Mouse (Mus musculus) kidney, embryonic 14.5 days (tissue): ENCODE measurements at regions not wholly inside any gene's neighbourhood (a gene's known extent, or its start where the extent isn't known, plus 50 kb on each side); places are given as distances from the start of the nearest gene placed in this dataset.

Source experiments
- ATAC-seq: fragments of 200-750 bp; cut with Nextera tagmentation; 2 replicates; pipeline ENCODE4 v1.8.0; 2017; ENCODE audit warnings: moderate number of reproducible peaks, mild to moderate bottlenecking, moderate TSS enrichment, moderate library complexity; ENCODE audit not compliant: low FRiP score, low TSS enrichment
- H3K27ac ChIP-seq: fragments of 300-500 bp; sonication (generic); 2 replicates; pipeline ENCODE4 v1.5.1; 2014; ENCODE audit warnings: low read depth, mild to moderate bottlenecking, low read length, moderate library complexity, mixed read lengths
- H3K27me3 ChIP-seq: fragments of 300-500 bp; sonication (generic); 2 replicates; pipeline ENCODE4 v1.6.1; 2014; ENCODE audit warnings: mild to moderate bottlenecking, low read length; ENCODE audit not compliant: control insufficient read depth, insufficient read depth
- H3K36me3 ChIP-seq: fragments of 300-500 bp; sonication (generic); 2 replicates; pipeline ENCODE4 v1.6.1; 2014; ENCODE audit warnings: low read length, mixed read lengths; ENCODE audit not compliant: control insufficient read depth, insufficient read depth
- H3K4me1 ChIP-seq: fragments of 300-500 bp; sonication (generic); 2 replicates; pipeline ENCODE4 v1.6.1; 2014; ENCODE audit warnings: low read length, mixed read lengths; ENCODE audit not compliant: control insufficient read depth, insufficient read depth
- H3K4me2 ChIP-seq: fragments of 300-500 bp; sonication (generic); replicated peaks from 2 replicates; pipeline ENCODE4 v1.6.1; 2014; ENCODE audit warnings: low read depth, mild to moderate bottlenecking, low read length
- H3K4me3 ChIP-seq: fragments of 300-500 bp; sonication (generic); 2 replicates; pipeline ENCODE4 v1.5.1; 2014; ENCODE audit warnings: mild to moderate bottlenecking, low read length
- H3K9ac ChIP-seq: fragments of 300-500 bp; sonication (generic); 2 replicates; pipeline ENCODE4 v1.6.1; 2014; ENCODE audit warnings: low read depth, mild to moderate bottlenecking, low read length, moderate library complexity
- H3K9me3 ChIP-seq: fragments of 300-500 bp; sonication (generic); 2 replicates; pipeline ENCODE4 v1.6.1; 2016; ENCODE audit warnings: low read length; ENCODE audit not compliant: control insufficient read depth
- WGBS: fragments of 180-500 bp; shearing (Covaris S2); extraction: QIAGEN DNeasy Blood & Tissue Kit; methylation state at CpG from one replicate; pipeline ENCODE4 v1.1.7; 2014; 5-methylcytosine and 5-hydroxymethylcytosine counted together

DNA sequence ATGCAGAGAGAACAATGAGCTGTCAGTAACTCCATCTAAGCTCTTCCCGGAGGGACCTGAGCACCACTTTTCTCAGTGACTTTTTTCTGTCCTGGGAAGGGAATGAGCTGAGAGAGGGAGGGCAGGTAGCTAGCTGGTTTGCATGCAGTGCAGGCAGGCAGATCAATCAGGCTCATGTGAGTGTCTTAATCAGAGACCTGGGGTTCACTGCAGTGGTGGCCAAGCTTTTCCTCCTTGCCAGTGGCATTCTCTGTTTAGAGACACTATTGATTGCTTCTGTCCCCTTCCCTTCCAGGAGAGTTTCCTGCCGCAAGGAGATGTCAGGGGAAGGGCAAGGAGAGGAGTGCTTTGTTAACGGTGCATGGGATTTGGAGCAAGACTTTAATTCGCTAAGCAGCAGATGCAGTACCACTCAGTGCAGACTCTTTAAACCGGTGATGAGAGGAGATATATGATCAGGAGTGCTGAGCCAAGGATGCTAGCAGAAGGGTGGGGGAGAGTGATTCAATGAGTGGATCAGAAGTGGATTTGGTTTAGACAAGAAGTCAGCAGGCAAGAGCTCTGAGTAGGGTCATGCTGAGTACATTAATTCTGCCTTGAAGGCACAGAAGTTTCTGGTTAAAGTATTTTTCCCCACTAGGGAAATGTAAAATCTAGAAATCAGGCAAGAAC, 535.4 kb upstream of the Sel1l start:
- Histone ChIP-seq H3K9me3 (no peaks in the 10 kb centered on the region), H3K9ac (no peak overlapping the region), H3K36me3 (no peaks in the 10 kb centered on the region), H3K27ac (no peak overlapping the region), H3K4me3 (no peak overlapping the region), H3K27me3 (no peaks in the 10 kb centered on the region), H3K4me1 (no peaks in the 10 kb centered on the region), H3K4me2 (no peak overlapping the region)
- no peak for ATAC-seq
- WGBS: 17% methylated on average over 5 of the region's 5 CpGs

DNA sequence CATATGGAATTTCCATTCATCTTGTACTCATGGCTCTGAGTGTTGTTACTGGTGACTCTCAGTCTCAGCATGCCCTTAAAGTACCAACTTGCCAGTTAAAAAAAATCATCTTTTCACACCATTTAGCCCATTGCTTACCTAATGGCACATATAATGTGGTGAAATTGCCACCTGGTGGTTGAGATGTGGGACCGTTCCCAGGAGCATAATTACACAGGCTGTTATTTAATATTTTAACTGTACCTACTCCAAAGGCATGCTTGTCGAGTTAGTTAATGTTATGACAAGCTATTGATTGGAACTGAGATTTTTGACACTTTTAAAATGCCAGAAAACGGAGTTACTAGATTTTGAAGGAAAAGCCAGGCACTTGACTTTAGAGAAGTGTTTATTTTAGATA, 530.2 kb upstream of the Sel1l start:
- no peak overlapping the region for H3K4me2 ChIP-seq
- no peaks in the 10 kb centered on the region for H3K36me3 ChIP-seq
- WGBS: 67% methylated on average over 3 of the region's 3 CpGs
- no peak overlapping the region for H3K4me3 ChIP-seq
- H3K27me3 ChIP-seq: no peaks in the 10 kb centered on the region
- no peaks in the 10 kb centered on the region for H3K4me1 ChIP-seq
- no peak for ATAC-seq
- no peaks in the 10 kb centered on the region for H3K9me3 ChIP-seq
- H3K27ac ChIP-seq: no peak overlapping the region
- no peak overlapping the region for H3K9ac ChIP-seq

DNA sequence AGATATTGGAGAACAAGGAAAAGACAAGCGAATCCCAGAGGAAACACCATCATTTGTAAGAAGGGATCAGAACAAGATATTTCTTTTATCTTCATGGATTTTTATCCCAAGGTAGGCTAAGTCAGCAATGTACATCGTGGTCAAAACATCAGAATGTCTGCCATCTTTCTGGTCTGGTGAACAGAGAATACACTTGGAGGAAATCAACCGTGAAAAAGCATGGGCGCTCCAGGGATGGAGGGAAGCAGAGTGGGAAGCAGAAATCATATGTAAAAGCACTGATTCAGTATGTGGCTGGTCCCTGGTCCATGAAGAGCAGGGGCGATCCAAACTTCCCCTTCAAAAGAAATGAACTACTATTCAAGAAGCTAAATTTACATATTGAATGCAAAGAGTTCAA, 517.0 kb upstream of the Sel1l start:
- no peaks in the 10 kb centered on the region for H3K36me3 ChIP-seq
- H3K4me1 ChIP-seq: no peaks in the 10 kb centered on the region
- no peak overlapping the region for H3K9ac ChIP-seq
- H3K4me3 ChIP-seq: no peak overlapping the region
- no peak for ATAC-seq
- no peak overlapping the region for H3K4me2 ChIP-seq
- 67% methylated on average over 5 of the region's 5 CpGs for WGBS
- H3K9me3 ChIP-seq: no peaks in the 10 kb centered on the region
- H3K27me3 ChIP-seq: no peaks in the 10 kb centered on the region
- H3K27ac ChIP-seq: no peak overlapping the region

DNA sequence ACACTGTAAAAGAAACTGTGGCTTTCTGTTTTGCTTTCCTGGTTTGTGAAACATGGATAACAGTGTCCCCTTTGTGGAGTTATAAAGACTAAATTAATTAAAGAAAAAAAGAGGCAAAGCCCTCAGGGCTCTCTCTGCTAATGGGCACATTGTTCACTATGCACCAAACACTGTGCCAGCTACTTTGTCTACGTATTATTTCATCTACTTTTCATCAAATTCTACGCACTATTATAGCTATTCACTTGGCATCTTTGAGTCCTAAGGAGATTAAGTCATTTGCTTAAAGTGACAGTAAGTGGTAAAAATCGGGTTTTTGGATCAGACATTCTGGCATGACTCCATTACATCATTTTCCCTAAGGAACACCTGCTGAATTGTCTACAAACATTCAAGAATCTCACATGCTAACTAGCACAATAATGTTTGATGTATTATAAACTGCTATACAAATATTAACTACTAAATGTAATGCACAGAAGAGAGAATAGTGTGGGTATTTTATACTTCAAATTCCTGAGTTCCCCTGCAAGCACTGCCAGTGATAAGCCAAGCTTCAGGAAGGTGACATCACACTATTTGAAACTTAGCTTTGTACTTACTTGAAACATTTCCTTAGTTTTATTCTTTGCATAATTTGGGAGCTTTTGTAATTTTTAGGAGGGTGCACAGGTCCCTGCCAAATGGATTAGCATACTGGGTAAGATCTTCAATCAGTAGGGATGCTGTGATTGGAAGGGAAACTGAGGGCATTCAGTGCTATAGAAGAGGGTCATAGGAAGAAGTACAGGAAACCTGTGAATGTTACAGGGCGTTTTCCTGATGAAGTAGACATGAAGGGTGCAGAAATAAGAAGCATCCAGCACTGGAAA, 504.7 kb upstream of the Sel1l start:
- no peaks in the 10 kb centered on the region for H3K27me3 ChIP-seq
- H3K9me3 ChIP-seq: no peaks in the 10 kb centered on the region
- H3K4me3 ChIP-seq: no peak overlapping the region
- WGBS: 73% methylated on average over 4 of the region's 4 CpGs
- H3K27ac ChIP-seq: no peak overlapping the region
- no peaks in the 10 kb centered on the region for H3K4me1 ChIP-seq
- H3K36me3 ChIP-seq: no peaks in the 10 kb centered on the region
- ATAC-seq: no peak
- H3K9ac ChIP-seq: no peak overlapping the region
- no peak overlapping the region for H3K4me2 ChIP-seq

DNA sequence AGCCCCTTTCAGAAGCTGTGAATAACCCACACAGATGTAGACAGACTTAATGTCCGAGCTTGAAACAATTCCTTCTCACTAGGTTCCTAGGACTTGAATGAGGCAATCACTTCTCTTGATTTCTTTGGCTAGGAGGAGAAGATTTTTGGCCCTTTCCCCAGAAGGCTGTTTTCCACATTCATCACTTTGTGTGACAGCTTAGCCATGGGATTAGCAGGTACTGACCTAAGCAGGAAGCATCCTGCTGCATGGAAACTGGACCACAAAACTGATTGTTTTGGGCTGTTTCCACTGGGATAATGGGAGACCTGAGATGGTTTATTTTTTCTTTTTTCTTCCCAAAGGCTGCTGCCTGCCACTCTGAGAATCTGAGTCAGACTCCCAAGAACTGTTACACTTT, 469.3 kb upstream of the Sel1l start:
- H3K4me2 ChIP-seq: no peak overlapping the region
- ATAC-seq: peak; percentile 73; the same call in 1 of the 2 replicates

DNA sequence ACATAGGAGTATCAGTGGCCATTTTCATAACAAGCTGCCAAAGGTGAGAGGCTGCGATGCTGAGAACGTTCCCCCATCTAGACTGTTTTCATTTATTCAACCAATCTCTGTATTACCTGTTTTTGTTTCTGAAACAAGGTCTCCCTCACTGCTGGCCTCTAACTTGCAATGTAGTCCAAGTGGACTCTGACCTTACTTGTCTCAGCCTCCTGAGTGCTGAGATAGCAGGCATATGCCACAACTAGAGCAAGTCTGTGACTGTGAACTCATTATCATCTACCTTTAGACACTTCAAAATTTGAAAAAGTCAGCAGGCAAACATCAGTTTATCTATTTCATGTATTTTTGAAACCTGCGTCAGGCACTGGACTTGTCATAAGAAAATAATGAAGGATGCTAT, 468.7 kb upstream of the Sel1l start:
- H3K27ac ChIP-seq: no peak overlapping the region
- WGBS: 92% methylated on average over 3 of the region's 3 CpGs
- H3K4me1 ChIP-seq: no peaks in the 10 kb centered on the region

More for the DNA sequence above, 469.3 kb upstream of the Sel1l start:
- Histone ChIP-seq H3K4me1 (no peaks in the 10 kb centered on the region), H3K27me3 (no peaks in the 10 kb centered on the region), H3K27ac (no peak overlapping the region), H3K4me3 (no peak overlapping the region), H3K36me3 (no peaks in the 10 kb centered on the region), H3K9ac (no peak overlapping the region), H3K9me3 (no peaks in the 10 kb centered on the region)
- WGBS: 65% methylated on average over 1 of the region's 1 CpGs

DNA sequence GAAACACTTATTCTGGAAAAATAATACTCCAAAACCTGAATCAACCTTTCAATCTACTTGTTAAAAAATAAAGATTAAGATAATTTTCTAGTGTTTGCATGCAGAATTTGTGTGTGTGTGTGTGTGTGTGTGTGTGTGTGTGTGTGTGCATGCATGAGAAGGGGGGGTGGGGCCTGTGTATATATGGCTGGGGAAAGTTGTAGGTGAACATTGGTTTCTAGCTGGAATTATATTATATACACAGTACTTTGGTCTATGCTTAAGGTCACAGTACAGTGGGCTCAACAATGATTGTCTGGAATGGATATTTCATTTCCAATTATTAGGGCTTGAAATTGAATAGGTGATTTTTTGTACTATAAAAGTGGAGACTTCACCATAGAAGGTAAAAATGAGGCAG, 467.3 kb upstream of the Sel1l start:
- H3K4me3 ChIP-seq: no peak overlapping the region
- H3K9ac ChIP-seq: no peak overlapping the region
- H3K4me2 ChIP-seq: no peak overlapping the region
- no peak overlapping the region for H3K27ac ChIP-seq
- H3K36me3 ChIP-seq: no peaks in the 10 kb centered on the region
- ATAC-seq: no peak
- H3K4me1 ChIP-seq: no peaks in the 10 kb centered on the region
- H3K27me3 ChIP-seq: no peaks in the 10 kb centered on the region
- H3K9me3 ChIP-seq: no peaks in the 10 kb centered on the region

More for the DNA sequence above, 468.7 kb upstream of the Sel1l start:
- H3K36me3 ChIP-seq: no peaks in the 10 kb centered on the region
- H3K27me3 ChIP-seq: no peaks in the 10 kb centered on the region
- no peak overlapping the region for H3K4me3 ChIP-seq
- ATAC-seq: no peak
- no peak overlapping the region for H3K4me2 ChIP-seq
- no peaks in the 10 kb centered on the region for H3K9me3 ChIP-seq
- no peak overlapping the region for H3K9ac ChIP-seq

DNA sequence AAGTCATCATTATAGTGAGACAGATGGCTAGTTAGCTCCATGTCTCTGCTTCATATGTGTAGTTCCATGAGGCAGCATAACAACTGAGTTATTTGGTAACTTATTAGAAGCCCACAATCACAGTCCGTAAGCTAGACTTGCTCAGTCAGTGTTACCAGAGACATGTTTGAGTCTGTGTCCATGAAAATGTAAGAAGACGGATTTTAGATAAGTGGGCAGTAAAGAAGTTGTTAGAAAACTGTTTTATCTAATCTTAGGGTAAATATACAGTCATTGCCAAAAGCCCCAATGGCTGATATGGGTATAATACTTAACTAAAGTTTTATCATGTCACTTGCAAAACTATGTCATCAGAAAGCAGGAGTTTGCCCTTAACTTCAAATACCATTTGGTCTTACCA, 466.9 kb upstream of the Sel1l start:
- Histone ChIP-seq H3K36me3 (no peaks in the 10 kb centered on the region), H3K4me1 (no peaks in the 10 kb centered on the region), H3K27ac (no peak overlapping the region), H3K9me3 (no peaks in the 10 kb centered on the region), H3K9ac (no peak overlapping the region), H3K4me3 (no peak overlapping the region), H3K4me2 (no peak overlapping the region), H3K27me3 (no peaks in the 10 kb centered on the region)
- WGBS: 89% methylated on average over 2 of the region's 2 CpGs
- ATAC-seq: no peak

DNA sequence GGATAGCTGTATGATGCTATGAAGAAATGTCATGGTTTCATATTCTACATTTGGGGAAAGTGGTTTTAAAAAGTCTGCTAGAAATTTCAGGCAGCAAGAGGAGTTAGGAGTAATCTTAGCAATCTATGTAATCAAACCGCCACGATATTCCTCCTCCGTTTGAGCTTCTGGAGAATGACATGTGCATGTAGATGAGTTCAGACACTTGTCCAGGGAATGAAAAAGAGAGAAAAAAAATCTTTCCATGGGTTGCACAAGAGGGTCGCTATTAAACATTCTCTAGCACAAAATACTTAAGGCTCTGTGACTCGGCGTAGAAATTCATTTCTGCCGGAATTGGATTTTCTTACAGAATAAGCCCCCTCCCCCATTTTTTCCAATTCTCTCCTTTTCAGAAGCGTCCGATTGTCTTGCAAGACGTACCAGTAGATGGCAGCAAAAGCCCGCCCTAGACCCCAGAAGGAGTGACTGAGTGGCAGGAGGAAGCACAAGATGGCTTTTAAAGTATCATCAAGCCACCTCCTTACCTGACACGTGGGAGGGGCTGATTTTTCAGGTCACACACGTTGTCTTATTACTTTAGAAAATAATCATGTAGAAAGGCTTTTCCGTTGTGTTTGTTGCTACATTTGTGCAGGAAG, 454.1 kb upstream of the Sel1l start:
- H3K4me3 ChIP-seq: no peak overlapping the region
- no peak overlapping the region for H3K9ac ChIP-seq
- no peaks in the 10 kb centered on the region for H3K27me3 ChIP-seq
- H3K4me1 ChIP-seq: no peaks in the 10 kb centered on the region
- no peaks in the 10 kb centered on the region for H3K36me3 ChIP-seq
- no peak overlapping the region for H3K4me2 ChIP-seq
- no peaks in the 10 kb centered on the region for H3K9me3 ChIP-seq
- H3K27ac ChIP-seq: no peak overlapping the region
- whole genome bisulfite sequencing: 23% methylated on average over 14 of the region's 14 CpGs
- ATAC-seq: peak; percentile 83; the same call in 1 of the 2 replicates
